Mouse (Mus musculus) E14TG2a.4 (cell line): ENCODE data around the gene Tceanc.

Experiments
- CTCF ChIP-seq: conservative IDR thresholded peaks from 2 replicates; pipeline ENCODE4 v1.5.1; 2014; ENCODE audit warnings: low read length
- POU5F1 ChIP-seq: IDR thresholded peaks from 2 replicates; pipeline ENCODE4 v1.6.1; 2014; ENCODE audit warnings: low read length, borderline replicate concordance

GRCm38 (mm10) chrX:166528126-166528525, 9.8 kb upstream of the Tceanc start:
- TF ChIP-seq POU5F1 (no peak), CTCF (no peak)
